Mouse (Mus musculus) midbrain, embryonic 10.5 days (tissue): ENCODE measurements around the gene Crhr1. TPM values are rescaled to one million over a fixed set of nuclear protein-coding genes. Genes with fewer than 3 reads are reported as not detected.

Source experiments
- DNase-seq: peaks from one replicate; pipeline ENCODE4 v3.0.0-alpha.2; 2017; ENCODE audit warnings: low spot score
- H3K27ac ChIP-seq: fragments of 300-500 bp; sonication (generic); replicated peaks from 2 replicates; pipeline ENCODE4 v1.5.1; 2016; ENCODE audit warnings: mild to moderate bottlenecking
- H3K27me3 ChIP-seq: fragments of 300-500 bp; sonication (generic); 2 replicates; pipeline ENCODE4 v1.6.1; 2016; ENCODE audit warnings: low read depth, mild to moderate bottlenecking; ENCODE audit not compliant: poor library complexity, severe bottlenecking
- H3K36me3 ChIP-seq: fragments of 300-500 bp; sonication (generic); 2 replicates; pipeline ENCODE4 v1.6.1; 2016; ENCODE audit warnings: mild to moderate bottlenecking, moderate library complexity
- H3K4me1 ChIP-seq: fragments of 300-500 bp; sonication (generic); 2 replicates; pipeline ENCODE4 v1.6.1; 2016
- H3K4me3 ChIP-seq: fragments of 300-500 bp; sonication (generic); 2 replicates; pipeline ENCODE4 v1.5.1; 2016; ENCODE audit warnings: mild to moderate bottlenecking, moderate library complexity
- H3K9me3 ChIP-seq: fragments of 300-500 bp; sonication (generic); replicated peaks from 2 replicates; pipeline ENCODE4 v1.6.1; 2016; ENCODE audit warnings: mild to moderate bottlenecking
- WGBS: fragments of 180-500 bp; shearing (Covaris S2); methylation state at CpG from one replicate; pipeline ENCODE4 v1.1.7; 2016; 5-methylcytosine and 5-hydroxymethylcytosine counted together
- polyA plus RNA-seq: library from polyadenylated mRNA; unstranded; fragments of >200 nt; fragmentation: Nextera tagmentation; extraction: Ambion mirVana; gene quantifications from 2 replicates; pipeline ENCODE4 v1.2.1, GENCODE M21; 2016

The Crhr1 gene
- polyA plus RNA-seq, 1 experiment from 2014 or later = 0.12 TPM

DNA sequence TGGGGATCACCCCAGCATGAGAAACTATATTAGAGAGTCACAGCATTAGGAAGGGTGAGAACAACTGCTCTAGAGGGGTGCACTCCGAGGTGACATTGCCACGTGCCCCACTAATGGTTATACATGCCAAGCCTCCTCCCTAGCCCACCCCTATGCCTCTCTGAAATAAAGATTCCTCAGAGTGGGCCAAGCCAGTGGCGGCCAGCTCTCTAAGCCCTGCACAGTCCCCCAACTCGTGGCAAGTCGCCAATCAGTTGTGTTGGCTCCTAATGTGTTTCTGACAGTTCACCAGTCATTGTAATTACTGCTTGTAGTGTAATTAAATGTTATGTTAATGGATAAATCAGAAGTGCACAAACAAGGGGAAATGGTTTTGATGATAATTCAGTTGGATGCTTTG, 47.1 kb downstream of the Crhr1 start:
- Histone ChIP-seq H3K27me3 (no peaks in the 10 kb centered on the region), H3K4me3 (no peak overlapping the region), H3K27ac (no peak overlapping the region), H3K36me3 (no peaks in the 10 kb centered on the region), H3K4me1 (peaks cover 5% of the 10 kb centered on the region; the same call in 1 of the 2 replicates), H3K9me3 (no peaks in the 10 kb centered on the region)
- WGBS = 82% methylated on average over 5 of the region's 5 CpGs
- DNase-seq = no peak

DNA sequence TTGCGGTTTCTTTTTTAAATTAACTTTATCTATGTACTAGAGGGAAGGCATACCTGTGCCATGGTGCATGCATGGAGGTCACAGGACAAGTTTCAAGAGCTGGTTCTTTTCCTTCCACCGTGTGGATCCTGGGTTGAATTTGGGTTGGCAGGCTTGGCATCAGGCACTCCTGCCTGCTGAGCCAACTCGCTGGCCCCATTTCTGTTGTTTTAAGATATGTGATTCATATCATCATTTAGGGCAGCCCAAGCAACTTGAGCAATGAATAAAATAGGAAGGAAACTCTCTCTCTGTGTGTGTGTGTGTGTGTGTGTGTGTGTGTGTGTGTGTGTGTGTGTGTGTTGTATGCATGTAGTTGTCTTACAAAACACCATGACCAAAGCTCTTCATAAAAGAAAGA, 49.5 kb downstream of the Crhr1 start:
- no peaks in the 10 kb centered on the region for H3K27me3 ChIP-seq
- H3K36me3 ChIP-seq = no peaks in the 10 kb centered on the region
- no peaks in the 10 kb centered on the region for H3K9me3 ChIP-seq
- no peak overlapping the region for H3K27ac ChIP-seq
- 84% methylated on average over 3 of the region's 3 CpGs for WGBS
- DNase-seq = no peak
- no peak overlapping the region for H3K4me3 ChIP-seq
- H3K4me1 ChIP-seq = peaks cover 5% of the 10 kb centered on the region; the same call in 1 of the 2 replicates

DNA sequence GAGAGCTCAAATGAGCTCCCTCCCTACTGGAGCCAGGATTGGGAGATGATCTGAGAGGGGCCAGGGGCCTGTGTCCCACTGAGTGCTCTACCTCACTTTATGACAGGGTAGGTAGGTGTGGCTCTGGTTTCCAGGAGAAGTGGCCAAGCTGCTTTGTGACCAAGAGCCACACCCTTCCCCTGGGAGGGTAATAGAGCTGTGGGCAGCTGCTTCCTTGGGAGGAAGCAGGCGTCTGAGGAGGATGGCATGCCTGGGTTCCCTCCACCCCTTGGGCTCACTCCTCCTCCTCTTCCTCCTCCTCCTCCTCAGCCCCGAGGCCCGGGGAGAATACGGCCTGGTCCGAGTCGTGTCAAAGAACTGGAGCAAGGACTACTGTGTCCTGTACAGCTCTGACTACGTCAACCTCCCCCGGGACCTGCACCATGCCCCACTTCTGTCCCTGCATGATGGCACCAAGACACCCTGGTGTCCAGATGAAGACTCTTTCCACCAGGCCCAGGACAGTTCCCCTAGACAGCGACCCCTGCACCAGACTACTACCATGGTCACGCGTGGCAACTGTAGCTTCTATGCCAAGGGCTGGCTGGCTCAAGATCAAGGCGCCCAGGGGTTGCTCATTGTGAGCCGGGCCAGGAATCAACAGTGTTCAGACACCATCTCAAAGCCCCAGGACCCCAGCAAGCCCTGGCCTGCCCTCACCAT, 53.6 kb downstream of the Crhr1 start, which contains the start of gene Sppl2c:
Sppl2c (plus strand) TSS at position 193 of the 702 bp plus-strand sequence.
- peak within 1 kb of the TSS; percentile 42; the same call in 1 of the 2 replicates for H3K27ac ChIP-seq
- 93% methylated on average over 13 of the region's 13 CpGs for WGBS
- no peak within 1 kb of the TSS for H3K4me3 ChIP-seq
- no peaks in the 10 kb centered on the region for H3K36me3 ChIP-seq
- H3K27me3 ChIP-seq = no peaks in the 10 kb centered on the region
- no peak for DNase-seq
- no peaks in the 10 kb centered on the region for H3K4me1 ChIP-seq
- no peaks in the 10 kb centered on the region for H3K9me3 ChIP-seq

DNA sequence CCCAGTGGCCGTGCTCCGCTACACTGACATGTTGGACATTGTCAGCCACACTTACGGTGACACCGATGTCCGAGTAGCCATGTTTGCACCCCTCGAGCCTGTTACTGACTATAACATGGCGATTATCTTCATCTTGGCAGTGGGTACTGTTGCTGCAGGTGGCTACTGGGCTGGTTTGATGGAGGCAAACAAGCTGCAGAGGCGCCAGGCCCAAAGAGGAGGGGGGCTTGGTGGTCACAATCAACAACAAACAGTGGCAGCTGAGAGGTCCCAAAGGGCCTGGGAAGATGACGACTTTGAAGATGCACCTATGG, 54.1 kb downstream of the Crhr1 start:
- WGBS = 91% methylated on average over 9 of the region's 9 CpGs
- Histone ChIP-seq H3K4me1 (no peaks in the 10 kb centered on the region), H3K36me3 (no peaks in the 10 kb centered on the region), H3K9me3 (no peaks in the 10 kb centered on the region), H3K4me3 (no peak overlapping the region), H3K27me3 (no peaks in the 10 kb centered on the region), H3K27ac (no peak overlapping the region)
- no peak for DNase-seq

DNA sequence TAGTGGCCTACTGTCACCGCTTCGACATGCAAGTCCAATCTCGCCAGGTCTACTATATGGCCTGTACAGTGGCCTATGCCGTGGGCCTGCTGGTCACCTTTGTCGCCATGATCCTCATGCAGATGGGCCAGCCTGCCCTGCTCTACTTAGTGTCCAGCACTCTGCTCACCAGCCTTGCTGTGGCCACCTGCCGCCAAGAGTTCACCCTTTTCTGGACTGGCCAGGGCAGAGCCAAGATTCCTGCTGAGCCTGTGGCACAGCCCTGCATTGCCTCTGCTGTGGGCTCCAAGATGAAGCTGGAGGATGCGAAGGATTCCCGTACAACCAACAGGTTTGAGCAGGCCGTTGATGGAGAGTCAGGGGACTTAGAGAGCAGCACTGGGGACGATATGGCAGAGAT, 55.1 kb downstream of the Crhr1 start:
- H3K4me3 ChIP-seq = no peak overlapping the region
- no peak overlapping the region for H3K27ac ChIP-seq
- no peaks in the 10 kb centered on the region for H3K9me3 ChIP-seq
- H3K27me3 ChIP-seq = no peaks in the 10 kb centered on the region
- H3K4me1 ChIP-seq = no peaks in the 10 kb centered on the region
- no peak for DNase-seq
- 88% methylated on average over 10 of the region's 10 CpGs for WGBS
- H3K36me3 ChIP-seq = no peaks in the 10 kb centered on the region

DNA sequence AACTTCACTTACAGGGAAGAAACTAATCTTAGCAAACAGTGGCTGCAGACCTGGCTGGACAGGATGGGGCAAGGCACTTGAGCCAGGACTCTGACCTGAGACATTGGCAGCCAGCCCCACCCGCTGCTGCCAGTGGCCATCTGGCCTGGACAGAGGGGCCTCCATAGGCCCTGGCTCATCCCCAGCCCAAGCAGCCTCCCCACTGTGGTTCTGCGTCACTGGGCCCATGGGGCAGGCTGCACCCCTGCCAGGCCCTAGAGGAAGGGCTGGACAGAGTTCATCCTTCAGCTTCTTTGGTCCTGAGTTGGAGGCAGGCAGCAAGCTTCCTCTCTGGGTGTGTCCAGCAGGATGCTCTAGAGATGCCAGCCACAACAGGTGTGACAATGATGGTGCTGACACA, 57.4 kb downstream of the Crhr1 start:
- no peaks in the 10 kb centered on the region for H3K27me3 ChIP-seq
- WGBS = 83% methylated on average over 2 of the region's 2 CpGs
- H3K4me3 ChIP-seq = no peak overlapping the region
- no peaks in the 10 kb centered on the region for H3K4me1 ChIP-seq
- no peak for DNase-seq
- no peaks in the 10 kb centered on the region for H3K36me3 ChIP-seq
- H3K27ac ChIP-seq = no peak overlapping the region
- H3K9me3 ChIP-seq = no peaks in the 10 kb centered on the region

DNA sequence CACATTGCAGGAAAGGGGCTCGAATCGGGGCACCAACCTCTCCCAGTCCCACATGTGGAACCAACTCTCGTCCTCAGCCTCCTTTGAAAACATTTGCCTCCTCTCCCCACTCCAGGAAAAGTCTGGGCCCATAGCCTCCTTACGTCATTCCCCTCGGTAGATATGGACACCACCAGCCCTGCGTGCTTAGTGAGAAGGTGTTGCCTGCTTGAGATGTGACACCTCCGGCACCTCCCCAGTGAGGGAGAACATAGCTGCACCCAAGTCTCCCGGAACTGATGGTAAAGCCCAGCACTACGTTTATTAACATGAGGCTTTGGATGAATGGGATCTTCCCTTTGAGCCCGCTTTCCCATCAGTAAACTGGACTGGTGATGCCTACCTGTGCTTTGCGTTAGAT, 62.7 kb downstream of the Crhr1 start:
- Histone ChIP-seq H3K27ac (no peak overlapping the region), H3K9me3 (no peaks in the 10 kb centered on the region), H3K4me3 (no peak overlapping the region), H3K27me3 (peaks cover 15% of the 10 kb centered on the region; the same call in 1 of the 2 replicates), H3K4me1 (no peaks in the 10 kb centered on the region), H3K36me3 (no peaks in the 10 kb centered on the region)
- no peak for DNase-seq
- WGBS = 81% methylated on average over 11 of the region's 11 CpGs

DNA sequence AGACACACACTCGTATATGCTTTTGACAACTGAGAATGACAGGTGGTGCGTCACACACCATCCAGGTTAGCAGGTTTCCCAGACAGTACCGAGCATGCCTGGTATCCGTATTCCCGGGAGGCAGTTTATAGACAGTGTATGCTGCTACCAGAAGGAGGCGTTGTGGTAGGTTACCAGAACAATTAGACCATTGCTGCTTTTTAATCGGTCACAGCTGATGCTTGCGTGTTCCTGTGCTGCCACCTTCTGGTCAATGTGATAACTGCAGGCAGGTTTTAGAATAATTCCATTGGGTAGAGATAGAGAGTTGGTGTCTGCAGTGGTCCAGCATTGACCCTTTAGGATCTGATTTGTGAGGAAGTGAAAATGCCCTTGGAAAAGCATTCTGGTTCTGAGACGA, 63.1 kb downstream of the Crhr1 start:
- Histone ChIP-seq H3K27ac (no peak overlapping the region), H3K4me3 (no peak overlapping the region), H3K9me3 (no peaks in the 10 kb centered on the region), H3K27me3 (peaks cover 15% of the 10 kb centered on the region; the same call in 1 of the 2 replicates), H3K36me3 (no peaks in the 10 kb centered on the region), H3K4me1 (no peaks in the 10 kb centered on the region)
- DNase-seq = peak; percentile 83
- 10% methylated on average over 9 of the region's 9 CpGs for WGBS

DNA sequence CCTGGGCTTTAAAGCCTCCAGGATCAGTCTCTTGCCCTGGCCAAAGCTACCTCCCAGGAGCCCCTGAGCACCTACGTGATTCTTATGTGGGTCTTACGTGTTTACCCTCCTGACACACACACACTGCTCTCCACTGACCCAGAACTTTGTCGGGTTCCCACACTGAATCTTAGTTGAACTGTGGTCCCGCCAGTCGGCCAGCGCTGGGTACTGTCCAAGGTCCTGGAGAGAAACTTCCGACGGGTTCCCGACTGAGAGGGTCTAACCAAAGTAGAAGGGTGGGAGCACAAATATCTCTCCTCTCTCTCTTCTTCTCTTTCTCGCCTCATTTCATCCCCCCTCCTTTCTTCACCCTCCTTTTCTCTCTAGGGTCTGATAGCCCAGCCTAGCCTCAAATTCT, 65.2 kb downstream of the Crhr1 start:
- Histone ChIP-seq H3K4me3 (no peak overlapping the region), H3K27ac (no peak overlapping the region), H3K9me3 (peaks cover 11% of the 10 kb centered on the region; the same call in 1 of the 2 replicates), H3K4me1 (no peaks in the 10 kb centered on the region), H3K36me3 (no peaks in the 10 kb centered on the region), H3K27me3 (peaks cover 15% of the 10 kb centered on the region; the same call in 1 of the 2 replicates)
- DNase-seq = peak; percentile 28
- 8% methylated on average over 10 of the region's 10 CpGs for WGBS

DNA sequence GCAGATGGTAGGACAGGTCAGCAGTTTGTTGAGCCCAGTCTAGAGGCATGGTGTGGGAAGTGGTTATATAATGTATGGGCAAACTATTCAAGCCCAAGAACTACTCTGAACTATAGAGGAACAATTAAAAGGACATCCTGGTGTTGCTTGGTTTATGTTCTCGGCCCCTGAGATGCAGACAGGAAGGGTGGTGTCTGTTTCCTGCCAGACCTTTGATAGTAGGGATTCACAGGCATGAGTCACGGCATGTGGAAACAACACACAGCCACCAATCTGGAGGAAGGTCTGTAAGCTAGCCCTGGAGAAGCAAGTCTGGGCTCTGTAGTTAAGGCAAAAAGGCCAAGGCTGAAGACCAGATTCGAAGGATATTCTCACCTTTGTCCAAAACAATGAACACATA, 70.6 kb downstream of the Crhr1 start:
- no peak overlapping the region for H3K4me3 ChIP-seq
- no peaks in the 10 kb centered on the region for H3K4me1 ChIP-seq
- no peaks in the 10 kb centered on the region for H3K36me3 ChIP-seq
- no peak for DNase-seq
- H3K27me3 ChIP-seq = peaks cover 2% of the 10 kb centered on the region; the same call in 1 of the 2 replicates
- 82% methylated on average over 3 of the region's 3 CpGs for WGBS
- no peak overlapping the region for H3K27ac ChIP-seq
- H3K9me3 ChIP-seq = peaks cover 11% of the 10 kb centered on the region; the same call in 1 of the 2 replicates

DNA sequence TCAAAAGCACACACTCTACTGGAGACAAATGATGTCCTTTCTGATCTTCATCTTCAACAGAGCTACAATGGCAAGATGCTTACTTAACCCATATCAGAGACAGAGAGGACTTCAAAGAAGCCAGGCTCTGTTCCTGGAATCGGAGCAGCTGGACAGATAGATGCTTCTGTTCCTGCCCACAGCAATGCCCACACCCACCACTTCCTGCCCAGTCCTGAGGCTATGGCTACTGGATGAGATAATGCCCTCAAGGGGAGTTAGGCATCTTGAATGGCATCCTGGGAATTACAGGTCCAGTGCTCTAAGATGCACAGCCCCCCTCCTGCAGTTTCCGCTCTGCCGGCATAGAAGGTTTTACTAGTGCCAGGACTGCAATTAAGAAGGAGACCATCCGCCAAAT, 73.9 kb downstream of the Crhr1 start:
- no peaks in the 10 kb centered on the region for H3K27me3 ChIP-seq
- H3K36me3 ChIP-seq = no peaks in the 10 kb centered on the region
- 91% methylated on average over 4 of the region's 4 CpGs for WGBS
- no peaks in the 10 kb centered on the region for H3K4me1 ChIP-seq
- no peak for DNase-seq
- H3K4me3 ChIP-seq = no peak overlapping the region
- no peak overlapping the region for H3K27ac ChIP-seq
- H3K9me3 ChIP-seq = peaks cover 10% of the 10 kb centered on the region; the same call in 1 of the 2 replicates

DNA sequence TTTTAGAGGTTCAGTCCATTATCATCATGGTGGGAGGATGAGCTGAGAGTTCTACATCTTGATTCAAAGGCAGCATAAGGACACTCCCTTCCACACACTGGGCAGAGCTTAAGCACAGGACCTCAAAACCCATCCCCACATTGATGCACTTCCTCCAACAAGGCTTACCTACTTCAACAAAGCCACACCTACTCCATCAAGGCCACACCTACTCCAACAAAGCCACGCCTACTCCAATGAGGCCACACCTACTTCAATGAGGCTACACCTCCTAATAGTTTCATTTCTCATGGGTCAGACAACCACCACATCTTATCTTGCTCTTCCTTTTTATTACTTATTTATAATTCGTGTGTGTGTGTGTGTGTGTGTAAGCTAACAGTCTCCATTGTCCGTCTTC, 76.4 kb downstream of the Crhr1 start:
- Histone ChIP-seq H3K4me1 (no peaks in the 10 kb centered on the region), H3K27ac (no peak overlapping the region), H3K9me3 (no peaks in the 10 kb centered on the region), H3K4me3 (no peak overlapping the region), H3K27me3 (no peaks in the 10 kb centered on the region), H3K36me3 (no peaks in the 10 kb centered on the region)
- 80% methylated on average over 3 of the region's 3 CpGs for WGBS
- DNase-seq = no peak

DNA sequence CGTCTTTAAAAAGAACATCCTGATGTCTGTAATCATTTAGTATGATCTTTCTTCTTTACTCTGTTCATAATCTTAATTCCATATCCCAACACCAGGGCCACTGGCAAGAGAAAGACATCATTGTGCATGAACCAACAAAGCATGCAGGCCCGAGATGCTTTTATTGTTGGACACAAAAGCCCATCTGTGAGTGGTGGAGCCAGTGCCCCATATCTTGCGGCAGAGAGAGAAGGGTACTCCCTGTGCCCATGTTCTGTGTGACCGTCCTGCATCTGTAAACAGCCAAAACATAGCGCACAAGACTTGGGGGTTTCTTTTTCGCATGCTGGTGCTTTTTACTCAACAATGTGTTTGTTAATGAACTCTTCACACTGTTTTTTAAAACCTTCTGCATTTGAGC, 78.6 kb downstream of the Crhr1 start:
- no peaks in the 10 kb centered on the region for H3K4me1 ChIP-seq
- H3K4me3 ChIP-seq = no peak overlapping the region
- no peaks in the 10 kb centered on the region for H3K36me3 ChIP-seq
- H3K9me3 ChIP-seq = no peaks in the 10 kb centered on the region
- H3K27ac ChIP-seq = no peak overlapping the region
- H3K27me3 ChIP-seq = no peaks in the 10 kb centered on the region
- WGBS = 88% methylated on average over 6 of the region's 6 CpGs
- DNase-seq = no peak
